Mouse (Mus musculus) neural tube, embryonic 13.5 days (tissue): ENCODE data around the gene Aamp. TPM values are rescaled to one million over a fixed set of nuclear protein-coding genes. Genes with fewer than 3 reads are reported as not detected.

Source experiments
- polyA plus RNA-seq: library from polyadenylated mRNA; unstranded; fragments of >200 nt; fragmentation: Nextera tagmentation; extraction: Ambion mirVana; gene quantifications from 2 replicates; pipeline ENCODE4 v1.2.1, GENCODE M21; 2015

Gene Aamp
- polyA plus RNA-seq, 1 experiment from 2014 or later: 195 TPM

Other genes with a start within 250 kb of the Aamp start
- gene Tns1, start 160.3 kb downstream of the Aamp start, polyA plus RNA-seq: 15.8 and 17.0 TPM in 2 replicates
- 0.14 TPM in 1 of 2 replicates, not detected in the other for gene Rufy4, start 159.2 kb downstream of the Aamp start, polyA plus RNA-seq
- gene Cxcr2, start 130.7 kb downstream of the Aamp start, polyA plus RNA-seq: 0.12 and 0.15 TPM in 2 replicates
- gene Cxcr1, start 90.1 kb downstream of the Aamp start, polyA plus RNA-seq: not detected in 2 replicates
- 436 and 457 TPM in 2 replicates for gene Arpc2, start 48.7 kb downstream of the Aamp start, polyA plus RNA-seq
- 0.28 TPM in 1 of 2 replicates, not detected in the other for gene Gpbar1, start 6.2 kb downstream of the Aamp start, polyA plus RNA-seq
- 104 and 119 TPM in 2 replicates for gene Pnkd, start 192 bp upstream of the Aamp start, polyA plus RNA-seq
- 9.0 and 10.9 TPM in 2 replicates for gene Tmbim1, start 20.9 kb upstream of the Aamp start, polyA plus RNA-seq
- 0.73 and 1.1 TPM in 2 replicates for gene Catip, start 77.4 kb upstream of the Aamp start, polyA plus RNA-seq
- 2.7 and 3.1 TPM in 2 replicates for gene Slc11a1, start 90.5 kb upstream of the Aamp start, polyA plus RNA-seq
- 22.5 and 27.1 TPM in 2 replicates for gene Ctdsp1, start 106.8 kb upstream of the Aamp start, polyA plus RNA-seq
- gene Vil1, start 124.6 kb upstream of the Aamp start, polyA plus RNA-seq: 0.10 and 0.12 TPM in 2 replicates
- 46.8 and 48.9 TPM in 2 replicates for gene Cnot9, start 221.3 kb upstream of the Aamp start, polyA plus RNA-seq